Mouse (Mus musculus): Measurements from ENCODE around the gene Faap100.
"Not testable (repeated sequence)": the region's sequence is repeated elsewhere in the genome, so short reads cannot be mapped to it uniquely, and the experiment has no call there.

DNA sequence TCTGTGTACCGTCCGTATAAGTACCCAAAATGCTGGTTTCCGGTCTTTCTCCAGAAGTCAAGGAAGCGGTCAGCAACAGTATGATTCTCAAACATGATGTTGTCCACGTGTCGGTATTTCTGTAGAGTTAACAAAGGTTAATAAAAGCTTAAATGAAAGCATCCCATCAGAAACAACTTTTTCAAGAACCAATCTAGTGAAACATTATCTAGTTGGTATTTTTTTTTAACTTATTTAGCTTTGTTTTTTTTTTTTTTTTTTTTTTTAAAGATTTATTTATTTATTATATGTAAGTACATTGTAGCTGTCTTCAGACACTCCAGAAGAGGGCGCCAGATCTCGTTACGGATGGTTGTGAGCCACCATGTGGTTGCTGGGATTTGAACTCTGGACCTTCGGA is 35.1 kb upstream of the Faap100 start:
- not testable (repeated sequence) for TF ChIP-seq CTCF (IDR thresholded peaks at IDR 0.05; ENCODE audit: low read depth, low read length); POLR2A (IDR thresholded peaks at IDR 0.05; ENCODE audit: borderline replicate concordance, low read depth, low read length)

All from bone marrow macrophage, adult 2 months (primary cell).